Mouse (Mus musculus) gastrocnemius, postnatal 25 days (tissue): Measurements from ENCODE around the gene Car2. TPM values are rescaled to one million over a fixed set of nuclear protein-coding genes. Genes with fewer than 3 reads are reported as not detected.

Experiments used
- DNase-seq: peaks from one replicate; pipeline ENCODE4 v3.0.0; 2022
- long read RNA-seq, 2 experiments: library from polyadenylated mRNA; stranded (forward); transcript quantifications; one replicate each; pipeline ENCODE4 v2.0.0; 2021
- total RNA-seq, 2 experiments: library from RNA; stranded (reverse); gene quantifications; 1 replicate in 1 of 2; 2 replicates in 1 of 2; pipeline ENCODE4 v1.2.3; 2021

The Car2 gene
- 10 to 100 TPM in 1 of 2 experiments, 1 to 10 TPM in 1; 7.8 to 13.2 TPM for total RNA-seq
- long read RNA-seq, experiment 1, transcript Car2-201 (7 exons, 1,788 nt) = major isoform, 18 of 25 reads
- long read RNA-seq, experiment 1, partial matches to known transcripts = 0 of 25 reads
- long read RNA-seq, experiment 1, other reads (novel, unspliced or antisense) = 7 of 25 reads
- long read RNA-seq, experiment 2, transcript Car2-201 (7 exons, 1,788 nt) = major isoform, 20 of 24 reads
- long read RNA-seq, experiment 2, partial matches to known transcripts = 2 of 24 reads
- long read RNA-seq, experiment 2, other reads (novel, unspliced or antisense) = 2 of 24 reads

DNA sequence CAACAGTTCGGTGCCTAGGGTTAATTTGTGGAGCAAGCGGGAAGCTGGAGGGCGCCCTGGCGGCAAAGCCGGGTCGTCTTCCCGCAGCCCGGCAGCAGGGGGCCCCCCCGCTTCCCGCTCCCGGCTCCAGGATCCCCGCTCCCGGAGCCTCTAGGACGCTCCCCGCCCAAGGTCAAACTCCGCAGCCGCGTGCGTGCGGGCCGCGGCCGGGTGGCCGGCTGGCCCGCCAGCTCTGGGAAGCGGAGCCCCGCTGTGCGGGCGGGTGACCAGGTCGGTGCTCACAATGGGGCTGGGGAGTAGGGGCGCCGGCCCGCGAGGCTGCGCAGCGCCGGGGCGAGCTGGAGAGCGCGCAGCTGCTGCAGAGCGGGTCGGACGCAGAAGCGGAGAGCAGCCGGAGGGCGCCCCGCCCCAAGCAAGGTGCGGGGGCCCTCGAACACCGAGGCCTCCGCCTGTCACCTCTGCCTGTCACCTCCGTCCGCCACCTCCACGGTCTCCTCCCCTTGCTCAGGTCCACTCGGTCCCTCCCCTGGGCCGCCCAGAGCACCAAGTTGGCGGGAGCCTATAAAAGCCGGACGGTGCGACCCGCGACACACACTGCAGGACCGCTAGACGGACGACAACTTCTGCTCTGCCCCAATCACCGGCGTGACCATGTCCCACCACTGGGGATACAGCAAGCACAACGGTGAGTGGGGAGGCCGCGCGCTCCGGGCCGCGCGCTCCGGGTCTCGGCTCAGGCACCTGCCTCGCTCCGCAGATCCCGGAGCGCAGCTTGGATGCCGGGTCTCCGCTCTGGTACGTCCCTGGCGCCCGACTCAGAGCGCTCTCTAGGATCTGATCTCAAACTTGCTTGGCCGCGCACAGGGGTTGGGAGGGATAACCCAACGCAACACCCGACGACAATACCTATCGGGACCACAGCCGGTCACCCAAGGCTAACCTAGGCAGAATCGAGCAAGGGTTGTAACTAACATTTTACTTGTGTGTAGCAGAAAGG lies at the start of gene Car2:
Gene Car2, plus strand, starts transcription at position 172 of the 997 bp plus-strand sequence.
- peak; percentile 41 for DNase-seq

DNA sequence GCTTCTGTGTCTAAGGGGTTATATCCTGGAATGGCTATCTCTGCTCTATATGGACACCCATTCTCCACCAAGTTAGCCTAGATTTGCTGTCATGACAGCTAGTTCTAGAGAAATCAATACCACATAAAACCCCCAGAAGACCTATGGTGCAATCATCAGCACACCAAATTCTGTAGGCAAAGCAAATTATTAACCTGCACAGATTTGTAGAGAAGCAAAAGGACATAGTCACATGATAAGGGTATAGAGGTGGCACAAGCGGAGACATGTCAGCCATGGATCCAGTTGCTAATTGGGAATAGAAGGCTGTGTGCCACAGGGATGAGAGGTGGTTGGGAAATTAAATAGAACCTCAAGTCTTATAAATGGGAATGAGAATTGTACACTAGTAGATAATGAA lies 47.1 kb upstream of the Car2 start:
- no peak for DNase-seq

DNA sequence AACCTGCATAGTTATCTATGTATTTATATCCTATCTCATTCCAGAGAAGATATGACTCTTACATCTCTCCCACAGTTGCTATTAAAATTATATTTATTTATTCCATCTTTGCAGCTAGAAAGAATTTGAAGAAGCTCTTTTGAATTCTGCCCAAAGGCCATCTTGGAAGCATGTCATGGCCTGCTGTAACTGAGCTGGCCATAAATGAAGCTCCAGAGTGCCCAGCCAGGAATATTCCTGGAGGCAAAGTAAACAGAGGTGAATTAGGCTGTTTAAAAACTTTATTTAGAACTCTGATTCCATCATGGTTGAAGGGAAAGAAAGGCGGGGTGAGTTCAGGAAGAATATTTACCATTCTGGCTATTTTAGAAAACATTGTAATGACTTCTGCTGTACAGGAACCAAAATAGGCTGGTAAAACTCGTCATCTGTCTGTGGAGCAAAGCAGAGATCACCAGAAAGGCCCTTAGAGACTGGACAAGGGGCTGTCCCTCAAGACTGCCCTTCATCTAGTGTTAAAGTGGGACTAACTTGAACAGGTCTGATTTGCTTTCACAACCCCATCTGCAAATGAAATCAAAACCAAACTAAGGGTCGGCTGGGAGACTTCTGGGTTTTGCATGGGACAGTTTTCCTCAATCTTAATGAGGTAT lies 46.5 kb upstream of the Car2 start:
- DNase-seq = no peak

DNA sequence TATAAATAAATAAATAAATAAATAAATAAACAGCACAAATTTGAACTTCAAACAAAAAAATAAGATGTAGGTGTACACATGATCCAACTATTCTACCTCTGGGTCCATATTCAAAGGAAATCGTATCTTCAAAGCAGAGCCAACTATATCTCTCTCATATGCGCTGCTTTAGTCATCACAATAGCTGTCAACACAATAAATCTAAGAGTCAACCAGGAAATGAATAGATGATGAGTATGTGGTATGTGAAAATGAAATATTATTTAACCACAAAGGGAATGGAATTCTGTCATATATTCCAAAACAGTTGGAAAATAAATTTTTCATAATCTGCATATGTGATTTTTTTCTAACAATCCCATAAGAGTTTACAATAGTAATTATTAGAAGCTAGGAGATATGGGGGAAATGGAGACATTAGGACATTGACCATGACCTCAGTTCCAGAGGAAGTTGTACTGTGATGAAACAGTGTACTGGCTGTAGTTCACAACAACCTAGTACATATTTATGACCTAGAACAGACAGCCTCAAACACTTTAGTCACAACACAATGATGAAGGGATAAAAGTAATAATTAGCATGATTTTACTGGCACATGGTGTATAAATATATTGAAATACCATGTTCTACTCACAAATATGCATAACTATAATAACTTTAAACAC lies 37.4 kb upstream of the Car2 start:
- DNase-seq = no peak

- DNase-seq = no peak
Measured at GRCm38 (mm10) chr3:14853966-14854365, 32.1 kb upstream of the Car2 start.

- DNase-seq = no peak
Measured at GRCm38 (mm10) chr3:14854446-14854845, 31.6 kb upstream of the Car2 start.

GRCm38 (mm10) chr3:14857874-14858273 lies 28.2 kb upstream of the Car2 start:
- no peak for DNase-seq

DNA sequence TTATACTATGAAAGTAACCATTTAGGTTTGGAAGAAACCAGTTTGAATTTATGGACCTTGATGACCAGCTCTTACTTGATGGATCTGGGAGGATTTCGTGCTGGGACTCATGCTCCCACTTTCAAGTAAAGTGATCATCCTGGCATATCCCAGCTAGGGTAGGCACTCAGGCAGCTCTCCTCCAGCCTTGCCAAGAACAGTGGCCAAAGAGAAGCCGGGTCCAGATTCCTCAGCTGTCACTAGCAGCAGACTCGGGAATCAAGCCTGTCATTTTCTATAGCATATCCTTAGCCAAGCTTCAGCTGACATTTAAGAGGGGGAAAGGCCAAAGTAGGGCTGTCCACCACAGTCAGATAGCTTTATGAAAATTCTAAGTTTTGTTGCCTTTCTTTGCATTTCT lies 25.8 kb upstream of the Car2 start:
- peak; percentile 63 for DNase-seq

- no peak for DNase-seq
Measured at GRCm38 (mm10) chr3:14861165-14861564, 24.9 kb upstream of the Car2 start.

GRCm38 (mm10) chr3:14861787-14862186 lies 24.3 kb upstream of the Car2 start:
- no peak for DNase-seq

GRCm38 (mm10) chr3:14862654-14863021 lies 23.4 kb upstream of the Car2 start:
- DNase-seq = no peak

- no peak for DNase-seq
Measured at GRCm38 (mm10) chr3:14863022-14863711, 22.9 kb upstream of the Car2 start, which contains the start of gene Car3. TSS of gene Car3 (plus strand) at chr3:14863512.

GRCm38 (mm10) chr3:14863922-14864321 lies 22.2 kb upstream of the Car2 start:
- no peak for DNase-seq

GRCm38 (mm10) chr3:14865941-14866340 lies 20.1 kb upstream of the Car2 start:
- no peak for DNase-seq

GRCm38 (mm10) chr3:14869779-14870178 lies 16.3 kb upstream of the Car2 start:
- peak; percentile 35 for DNase-seq

- no peak for DNase-seq
Measured at GRCm38 (mm10) chr3:14870528-14870927, 15.5 kb upstream of the Car2 start.

- DNase-seq = peak; percentile 30
Measured at GRCm38 (mm10) chr3:14871386-14871785, 14.7 kb upstream of the Car2 start.

GRCm38 (mm10) chr3:14874402-14875040 lies 11.6 kb upstream of the Car2 start:
- no peak for DNase-seq

DNA sequence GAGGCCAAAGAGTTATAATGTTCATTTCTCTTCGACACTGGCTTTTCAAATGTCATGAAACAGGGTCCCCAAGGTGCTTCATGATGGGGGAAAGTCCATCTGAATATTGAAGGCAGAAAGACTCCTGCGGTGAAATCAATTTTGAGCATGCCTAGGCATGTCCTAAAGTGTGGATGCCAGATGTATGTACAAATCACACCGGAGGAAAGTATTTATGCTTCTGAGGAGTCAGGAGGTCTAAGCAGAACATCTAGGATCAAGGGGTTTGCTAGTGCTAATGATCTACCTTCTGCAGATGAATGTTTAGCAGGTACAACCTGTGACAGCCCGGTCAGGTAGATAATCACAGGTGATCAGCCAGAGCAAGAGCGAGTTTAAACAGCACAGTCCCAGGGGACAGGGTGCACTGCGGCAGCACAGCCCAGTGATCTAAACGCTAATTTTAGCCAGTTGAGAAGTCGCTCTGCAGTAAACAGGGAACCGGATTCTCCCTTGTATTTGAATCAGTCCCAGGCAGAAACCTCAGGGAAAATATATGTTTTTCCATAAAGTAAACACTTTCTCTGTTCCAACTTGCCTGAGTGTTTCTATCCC lies 9.7 kb upstream of the Car2 start:
- DNase-seq = no peak

GRCm38 (mm10) chr3:14877251-14877909 lies 8.7 kb upstream of the Car2 start:
- no peak for DNase-seq
